Mouse (Mus musculus): ENCODE data around the gene Fat3.

GRCm38 (mm10) chr9:16437805-16438204, 63.3 kb downstream of the Fat3 start:
- TF ChIP-seq CTCF (conservative IDR thresholded peaks at IDR 0.05; ENCODE audit: insufficient read depth, insufficient read length, low read depth, low read length) (no peak), POLR2A (IDR thresholded peaks at IDR 0.05; ENCODE audit: low read depth, low read length) (no peak)

Data from kidney, adult 2 months (tissue).